Mouse (Mus musculus) layer of hippocampus, postnatal 25 days (tissue): ENCODE results near the gene Nxph1. TPM values are rescaled to one million over a fixed set of nuclear protein-coding genes. Genes with fewer than 3 reads are reported as not detected.

Experiments used
- DNase-seq, 2 experiments: peaks; one replicate each; pipeline ENCODE4 v3.0.0; 2022; ENCODE audit warnings: mixed read lengths in 2 of 2, low spot score in 1 of 2; ENCODE audit errors: extremely low spot score in 1 of 2
- total RNA-seq, 2 experiments: library from RNA; stranded (reverse); gene quantifications; 2 replicates each; pipeline ENCODE4 v1.2.3; 2021

Gene Nxph1
- total RNA-seq, 2 experiments from 2014 or later = 38.9 to 39.0 TPM

GRCm38 (mm10) chr6:8958081-8958919 is 10.1 kb downstream of the Nxph1 start:
- DNase-seq = peak in 1 of 2 experiments; percentile 32

GRCm38 (mm10) chr6:8959810-8960209 is 11.6 kb downstream of the Nxph1 start:
- DNase-seq = no peak

- no peak for DNase-seq
Measured at GRCm38 (mm10) chr6:8970576-8970975, 22.3 kb downstream of the Nxph1 start.

GRCm38 (mm10) chr6:8979237-8979871 is 31.1 kb downstream of the Nxph1 start:
- no peak for DNase-seq

- DNase-seq = no peak
Measured at GRCm38 (mm10) chr6:8996301-8996943, 48.2 kb downstream of the Nxph1 start.

GRCm38 (mm10) chr6:8997326-8997725 is 49.1 kb downstream of the Nxph1 start:
- DNase-seq = no peak

GRCm38 (mm10) chr6:9002686-9003085 is 54.5 kb downstream of the Nxph1 start:
- DNase-seq = no peak

GRCm38 (mm10) chr6:9026631-9027030 is 78.4 kb downstream of the Nxph1 start:
- DNase-seq = no peak

- DNase-seq = no peak
Measured at GRCm38 (mm10) chr6:9027146-9027545, 78.9 kb downstream of the Nxph1 start.

- DNase-seq = no peak
Measured at GRCm38 (mm10) chr6:9028501-9028900, 80.3 kb downstream of the Nxph1 start.

GRCm38 (mm10) chr6:9039286-9039685 is 91.1 kb downstream of the Nxph1 start:
- no peak for DNase-seq

GRCm38 (mm10) chr6:9040991-9041390 is 92.8 kb downstream of the Nxph1 start:
- DNase-seq = no peak

GRCm38 (mm10) chr6:9042391-9042790 is 94.2 kb downstream of the Nxph1 start:
- no peak for DNase-seq

- no peak for DNase-seq
Measured at GRCm38 (mm10) chr6:9046815-9047214, 98.6 kb downstream of the Nxph1 start.

- no peak for DNase-seq
Measured at GRCm38 (mm10) chr6:9061261-9062105, 113.3 kb downstream of the Nxph1 start.

- DNase-seq = no peak
Measured at GRCm38 (mm10) chr6:9066435-9066834, 118.2 kb downstream of the Nxph1 start.

GRCm38 (mm10) chr6:9069913-9070312 is 121.7 kb downstream of the Nxph1 start:
- DNase-seq = no peak

GRCm38 (mm10) chr6:9076463-9076862 is 128.2 kb downstream of the Nxph1 start:
- DNase-seq = no peak

GRCm38 (mm10) chr6:9077793-9078689 is 129.8 kb downstream of the Nxph1 start:
- peak; percentile 11 to 16 for DNase-seq
